Mouse (Mus musculus): Measurements from ENCODE around the gene Zscan29. TPM values are rescaled to one million over a fixed set of nuclear protein-coding genes. Genes with fewer than 3 reads are reported as not detected.

Gene Zscan29
- polyA plus RNA-seq (2016; fragmentation: Nextera tagmentation; extraction: Ambion mirVana): 12.4 and 14.6 TPM in 2 replicates

GRCm38 (mm10) chr2:121170980-121171742 lies at the start of gene Zscan29:
Gene Zscan29, minus strand, starts transcription at chr2:121171125.
- peak within 1 kb of the TSS; percentile 94 for H3K4me3 ChIP-seq
- H3K36me3 ChIP-seq (replicated peaks): peaks cover 49% of the 10 kb centered on the region
- H3K9me3 ChIP-seq: no peaks in the 10 kb centered on the region
- WGBS: 0% methylated on average over 66 of the region's 66 CpGs
- no peaks in the 10 kb centered on the region for H3K27me3 ChIP-seq (ENCODE audit: poor library complexity, severe bottlenecking)
- peak; percentile 87 for DNase-seq (ENCODE audit: extremely low spot score, low spot score)
- H3K4me1 ChIP-seq: peaks cover 37% of the 10 kb centered on the region
- peak within 1 kb of the TSS; percentile 91 for H3K27ac ChIP-seq

DNA sequence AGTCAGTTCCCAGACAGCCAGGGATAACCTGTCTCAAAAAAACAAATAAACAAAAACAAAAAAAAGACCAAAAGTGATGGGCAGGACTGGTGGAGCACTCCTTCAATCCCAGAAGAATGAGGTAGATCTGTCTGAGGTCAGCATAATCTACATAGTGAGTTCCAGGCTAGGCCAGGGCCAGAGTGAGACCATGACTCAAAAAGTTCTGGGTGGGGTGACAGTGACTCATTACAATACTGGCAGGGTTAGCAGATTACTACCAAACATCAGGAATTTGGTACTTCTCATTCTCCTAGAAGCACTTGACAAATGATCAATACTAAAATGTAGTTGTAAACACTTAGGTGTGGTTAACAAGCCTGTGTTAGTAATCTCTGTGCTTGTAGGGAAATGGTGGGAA lies 49.1 kb upstream of the Zscan29 start:
- Histone ChIP-seq H3K4me3 (no peak overlapping the region), H3K27ac (no peak overlapping the region), H3K27me3 (ENCODE audit: poor library complexity, severe bottlenecking) (no peaks in the 10 kb centered on the region), H3K36me3 (replicated peaks) (peaks cover 99% of the 10 kb centered on the region), H3K4me1 (peaks cover 3% of the 10 kb centered on the region; the same call in 1 of the 2 replicates), H3K9me3 (no peaks in the 10 kb centered on the region)
- no peak for DNase-seq (ENCODE audit: extremely low spot score, low spot score)

- no peak overlapping the region for H3K27ac ChIP-seq
- no peaks in the 10 kb centered on the region for H3K9me3 ChIP-seq
- no peak for DNase-seq (ENCODE audit: extremely low spot score, low spot score)
- H3K4me1 ChIP-seq: peaks cover 3% of the 10 kb centered on the region; the same call in 1 of the 2 replicates
- no peaks in the 10 kb centered on the region for H3K27me3 ChIP-seq (ENCODE audit: poor library complexity, severe bottlenecking)
- H3K4me3 ChIP-seq: no peak overlapping the region
- peaks cover 99% of the 10 kb centered on the region for H3K36me3 ChIP-seq (replicated peaks)
Observed at GRCm38 (mm10) chr2:121219177-121219576, 48.3 kb upstream of the Zscan29 start.

DNA sequence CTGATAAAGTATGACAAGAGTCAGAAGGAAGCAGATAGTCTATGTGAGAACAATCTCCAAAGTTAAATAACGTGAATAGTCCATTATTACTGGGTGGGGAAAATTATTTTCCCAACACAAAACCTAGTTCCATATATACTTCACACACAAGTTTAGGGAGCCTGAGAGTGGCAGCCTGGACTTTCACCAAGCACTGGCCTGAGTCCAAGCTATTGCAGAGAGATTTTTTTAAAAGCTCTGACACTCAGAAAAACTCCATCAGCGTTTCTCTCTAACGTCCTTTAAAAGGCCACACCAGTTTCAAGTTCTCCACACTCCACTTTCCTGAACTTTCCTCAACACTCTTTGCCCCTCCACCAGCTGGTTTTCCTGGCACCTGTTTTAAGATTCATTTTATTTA lies 43.6 kb upstream of the Zscan29 start:
- peaks cover 100% of the 10 kb centered on the region for H3K36me3 ChIP-seq (replicated peaks)
- no peaks in the 10 kb centered on the region for H3K9me3 ChIP-seq
- no peak overlapping the region for H3K4me3 ChIP-seq
- H3K27ac ChIP-seq: no peak overlapping the region
- no peak for DNase-seq (ENCODE audit: extremely low spot score, low spot score)
- no peaks in the 10 kb centered on the region for H3K27me3 ChIP-seq (ENCODE audit: poor library complexity, severe bottlenecking)
- H3K4me1 ChIP-seq: no peaks in the 10 kb centered on the region
- 93% methylated on average over 3 of the region's 3 CpGs for WGBS

DNA sequence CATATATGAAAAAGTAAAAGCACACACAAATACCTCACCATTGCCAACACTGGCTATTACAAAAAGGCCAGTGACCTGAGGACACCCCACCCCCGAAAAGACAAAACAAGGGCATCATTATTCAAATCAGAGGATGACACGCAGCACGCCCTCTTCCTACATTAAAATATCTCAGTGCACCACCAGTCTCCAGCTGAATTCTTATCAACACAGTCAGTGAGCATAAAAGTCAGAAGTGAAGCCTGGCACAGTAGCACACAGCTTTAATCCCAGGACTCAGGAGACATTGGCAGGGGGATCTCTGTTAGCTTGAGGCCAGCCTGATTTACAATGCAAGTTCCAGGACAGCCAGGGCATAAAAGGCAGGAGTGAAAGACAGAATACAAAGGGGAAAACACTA lies 35.6 kb upstream of the Zscan29 start:
- no peak for DNase-seq (ENCODE audit: extremely low spot score, low spot score)
- Histone ChIP-seq H3K4me1 (no peaks in the 10 kb centered on the region), H3K36me3 (replicated peaks) (peaks cover 100% of the 10 kb centered on the region), H3K4me3 (no peak overlapping the region), H3K27me3 (ENCODE audit: poor library complexity, severe bottlenecking) (no peaks in the 10 kb centered on the region), H3K27ac (no peak overlapping the region), H3K9me3 (no peaks in the 10 kb centered on the region)
- WGBS: 95% methylated on average over 3 of the region's 3 CpGs

GRCm38 (mm10) chr2:121204276-121204675 lies 33.4 kb upstream of the Zscan29 start:
- no peak overlapping the region for H3K4me3 ChIP-seq
- H3K27ac ChIP-seq: no peak overlapping the region
- H3K36me3 ChIP-seq (replicated peaks): peaks cover 100% of the 10 kb centered on the region
- WGBS: 93% methylated on average over 17 of the region's 17 CpGs
- H3K27me3 ChIP-seq (ENCODE audit: poor library complexity, severe bottlenecking): no peaks in the 10 kb centered on the region
- peaks cover 3% of the 10 kb centered on the region; the same call in 1 of the 2 replicates for H3K4me1 ChIP-seq
- no peak for DNase-seq (ENCODE audit: extremely low spot score, low spot score)
- no peaks in the 10 kb centered on the region for H3K9me3 ChIP-seq

DNA sequence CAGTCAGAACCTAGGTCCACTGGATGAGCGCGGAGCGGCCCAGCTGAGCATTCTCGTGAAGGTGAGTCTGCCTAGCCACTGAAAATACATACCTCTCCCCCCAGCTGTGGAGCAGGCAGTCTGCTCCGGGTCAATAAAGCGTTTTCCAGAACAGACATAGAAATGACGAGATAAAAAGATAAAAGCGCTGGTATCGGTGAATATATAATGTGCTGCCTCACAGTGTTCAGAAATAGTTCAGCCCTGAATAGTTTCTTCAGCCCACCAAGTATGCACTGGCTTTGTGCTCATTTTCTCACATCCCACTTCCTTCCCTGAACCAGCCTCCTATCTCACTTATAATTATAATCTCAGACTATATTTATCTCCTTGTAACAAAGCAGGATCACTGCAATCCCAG lies 24.5 kb upstream of the Zscan29 start:
- WGBS: 95% methylated on average over 9 of the region's 9 CpGs

DNA sequence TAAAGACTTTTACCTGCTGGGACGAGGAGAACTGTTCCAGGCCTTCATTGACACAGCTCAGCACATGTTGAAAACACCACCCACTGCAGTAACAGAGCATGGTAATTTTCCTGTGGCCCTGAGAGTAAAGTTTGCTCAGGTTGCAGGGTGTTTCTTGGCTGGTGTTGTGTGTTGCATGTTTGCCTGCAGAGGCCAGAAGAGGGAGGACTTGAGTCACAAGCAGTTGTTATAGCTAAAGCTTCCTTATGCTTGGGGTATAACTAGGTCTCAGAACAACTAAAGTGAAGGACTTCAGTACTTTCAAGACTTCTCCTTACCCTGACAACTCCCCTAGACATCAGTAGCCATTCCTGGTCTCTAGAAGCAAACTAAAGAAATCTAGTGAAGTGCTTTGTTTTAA lies 17.6 kb upstream of the Zscan29 start:
- Histone ChIP-seq H3K27ac (no peak overlapping the region), H3K4me3 (no peak overlapping the region), H3K9me3 (no peaks in the 10 kb centered on the region), H3K27me3 (ENCODE audit: poor library complexity, severe bottlenecking) (no peaks in the 10 kb centered on the region), H3K4me1 (no peaks in the 10 kb centered on the region), H3K36me3 (replicated peaks) (peaks cover 99% of the 10 kb centered on the region)
- DNase-seq (ENCODE audit: extremely low spot score, low spot score): no peak
- 84% methylated on average over 1 of the region's 1 CpGs for WGBS

More for the DNA sequence above, 24.5 kb upstream of the Zscan29 start:
- no peak for DNase-seq (ENCODE audit: extremely low spot score, low spot score)
- no peak overlapping the region for H3K27ac ChIP-seq
- no peaks in the 10 kb centered on the region for H3K9me3 ChIP-seq
- H3K4me1 ChIP-seq: peaks cover 3% of the 10 kb centered on the region; the same call in 1 of the 2 replicates
- no peak overlapping the region for H3K4me3 ChIP-seq
- H3K27me3 ChIP-seq (ENCODE audit: poor library complexity, severe bottlenecking): no peaks in the 10 kb centered on the region
- H3K36me3 ChIP-seq (replicated peaks): peaks cover 99% of the 10 kb centered on the region

- Histone ChIP-seq H3K4me1 (no peaks in the 10 kb centered on the region), H3K36me3 (replicated peaks) (peaks cover 98% of the 10 kb centered on the region), H3K9me3 (no peaks in the 10 kb centered on the region), H3K27ac (no peak overlapping the region), H3K27me3 (ENCODE audit: poor library complexity, severe bottlenecking) (no peaks in the 10 kb centered on the region), H3K4me3 (no peak overlapping the region)
- 95% methylated on average over 7 of the region's 7 CpGs for WGBS
- no peak for DNase-seq (ENCODE audit: extremely low spot score, low spot score)
Observed at GRCm38 (mm10) chr2:121184142-121184541, 13.2 kb upstream of the Zscan29 start.

DNA sequence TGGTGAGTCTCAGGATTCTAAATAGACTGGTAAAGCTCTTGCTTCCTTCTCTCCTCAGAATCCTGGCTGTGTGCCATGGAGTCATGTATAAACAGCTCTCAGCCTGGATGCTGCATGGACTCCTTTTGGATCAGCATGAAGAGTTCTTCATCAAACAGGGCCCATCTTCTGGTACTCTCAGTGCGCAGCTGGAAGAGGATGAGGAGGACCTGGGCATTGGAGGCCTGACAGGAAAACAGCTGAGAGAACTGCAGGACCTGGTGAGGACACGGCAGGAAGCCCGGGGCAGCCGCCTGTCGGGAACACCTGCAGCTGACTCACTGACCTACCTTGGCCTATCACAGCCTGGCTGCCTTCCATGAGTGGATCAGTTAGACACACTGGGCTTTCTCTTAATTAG lies 12.5 kb upstream of the Zscan29 start:
- no peaks in the 10 kb centered on the region for H3K4me1 ChIP-seq

GRCm38 (mm10) chr2:121178828-121179479 lies 8.0 kb upstream of the Zscan29 start:
- H3K9me3 ChIP-seq: no peaks in the 10 kb centered on the region
- H3K4me3 ChIP-seq: no peak overlapping the region
- H3K4me1 ChIP-seq: no peaks in the 10 kb centered on the region
- H3K27ac ChIP-seq: no peak overlapping the region
- H3K36me3 ChIP-seq (replicated peaks): peaks cover 98% of the 10 kb centered on the region
- no peaks in the 10 kb centered on the region for H3K27me3 ChIP-seq (ENCODE audit: poor library complexity, severe bottlenecking)
- DNase-seq (ENCODE audit: extremely low spot score, low spot score): no peak
- 96% methylated on average over 3 of the region's 3 CpGs for WGBS

More for the DNA sequence above, 12.5 kb upstream of the Zscan29 start:
- Histone ChIP-seq H3K36me3 (replicated peaks) (peaks cover 98% of the 10 kb centered on the region), H3K27me3 (ENCODE audit: poor library complexity, severe bottlenecking) (no peaks in the 10 kb centered on the region), H3K27ac (no peak overlapping the region), H3K9me3 (no peaks in the 10 kb centered on the region), H3K4me3 (no peak overlapping the region)
- DNase-seq (ENCODE audit: extremely low spot score, low spot score): no peak
- WGBS: 92% methylated on average over 5 of the region's 5 CpGs

DNA sequence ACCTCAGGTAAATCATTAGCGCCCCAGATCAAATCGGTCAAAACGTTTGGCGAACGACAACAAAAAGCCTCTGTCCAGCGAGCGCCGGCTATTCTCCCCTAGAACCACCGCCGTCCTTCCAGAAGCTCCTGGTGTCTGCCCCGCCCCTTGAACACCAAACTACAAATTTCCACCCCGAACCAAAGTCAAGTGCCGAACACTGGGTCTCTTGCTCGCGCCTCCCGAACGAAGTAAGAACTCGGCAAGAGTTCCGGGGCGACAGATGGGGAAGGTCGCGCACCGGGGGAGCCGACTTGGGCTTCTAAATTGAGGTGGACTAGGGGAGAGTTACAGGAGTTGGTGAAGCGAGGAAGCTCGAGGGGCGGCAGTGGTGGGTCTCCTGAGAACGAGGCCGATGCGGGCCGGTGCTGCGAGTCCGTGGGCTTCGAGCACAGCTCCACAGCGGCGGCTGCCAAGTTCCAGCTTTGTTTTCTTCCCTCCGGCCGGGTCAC lies 399 bp downstream of the Zscan29 start, which contains the start of gene Tubgcp4:
Tubgcp4 (plus strand) TSS at position 174 of the 491 bp plus-strand sequence.
- Histone ChIP-seq H3K27me3 (ENCODE audit: poor library complexity, severe bottlenecking) (no peaks in the 10 kb centered on the region), H3K9me3 (no peaks in the 10 kb centered on the region), H3K27ac (peak within 1 kb of the TSS; percentile 91), H3K4me1 (peaks cover 37% of the 10 kb centered on the region), H3K36me3 (replicated peaks) (peaks cover 48% of the 10 kb centered on the region), H3K4me3 (peak within 1 kb of the TSS; percentile 94)
- peak; percentile 49 for DNase-seq (ENCODE audit: extremely low spot score, low spot score)
- WGBS: under 1% methylated on average over 38 of the region's 38 CpGs

- H3K4me1 ChIP-seq: peaks cover 37% of the 10 kb centered on the region
- H3K36me3 ChIP-seq (replicated peaks): peaks cover 45% of the 10 kb centered on the region
- no peaks in the 10 kb centered on the region for H3K27me3 ChIP-seq (ENCODE audit: poor library complexity, severe bottlenecking)
- 12% methylated on average over 9 of the region's 9 CpGs for WGBS
- no peak for DNase-seq (ENCODE audit: extremely low spot score, low spot score)
- peak overlapping the region; percentile 91 for H3K27ac ChIP-seq
- H3K9me3 ChIP-seq: no peaks in the 10 kb centered on the region
- H3K4me3 ChIP-seq: peak overlapping the region; percentile 94
Observed at GRCm38 (mm10) chr2:121169902-121170301, 1.0 kb downstream of the Zscan29 start.

Measured in forebrain, embryonic 10.5 days (tissue).